Mouse (Mus musculus): Measurements from ENCODE around the gene Vmn1r160. TPM values are rescaled to one million over a fixed set of nuclear protein-coding genes. Genes with fewer than 3 reads are reported as not detected.
"Not testable (repeated sequence)": the region's sequence is repeated elsewhere in the genome, so short reads cannot be mapped to it uniquely, and the experiment has no call there.

The Vmn1r160 gene
- polyA plus RNA-seq (2014; fragmentation: Nextera tagmentation; extraction: Ambion mirVana), result not detected in 2 replicates

DNA sequence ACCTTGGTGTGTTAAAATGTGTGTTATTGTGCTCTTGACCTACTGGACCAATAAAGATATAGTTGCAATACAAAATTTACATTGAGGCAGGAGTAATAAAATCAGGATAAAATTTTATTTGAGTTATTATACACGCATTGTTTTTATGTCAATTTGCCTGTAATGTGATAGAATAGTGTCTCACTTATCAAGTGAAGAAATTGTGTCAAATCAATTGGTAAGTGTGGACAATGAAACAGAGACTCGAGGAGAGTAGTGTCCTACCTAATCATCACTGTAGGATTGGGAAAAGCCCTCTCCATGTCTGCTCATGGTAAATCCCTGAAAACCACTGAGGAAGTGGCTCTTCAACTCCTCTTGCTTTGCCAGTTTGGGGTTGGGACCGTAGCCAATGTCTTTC, at the start of gene Vmn1r160:
Gene Vmn1r160, plus strand, starts transcription at position 301 of the 400 bp plus-strand sequence.
- not testable (repeated sequence) for H3K9ac ChIP-seq (replicated peaks; ENCODE audit: low read depth, low read length); H3K36me3 ChIP-seq (ENCODE audit: control insufficient read depth, insufficient read depth, low read length); H3K4me2 ChIP-seq (replicated peaks; ENCODE audit: low read depth, low read length); H3K9me3 ChIP-seq (ENCODE audit: control insufficient read depth, low read depth, low read length); H3K4me1 ChIP-seq (ENCODE audit: control insufficient read depth, insufficient read depth, low read length); ATAC-seq (ENCODE audit: insufficient number of reproducible peaks, insufficient read depth, low FRiP score, low read depth); H3K27ac ChIP-seq (ENCODE audit: low read length); H3K27me3 ChIP-seq (ENCODE audit: control insufficient read depth, insufficient read depth, low read length); H3K4me3 ChIP-seq (ENCODE audit: low read depth, low read length)
- 46% methylated on average over 1 of the region's 3 CpGs for WGBS

DNA sequence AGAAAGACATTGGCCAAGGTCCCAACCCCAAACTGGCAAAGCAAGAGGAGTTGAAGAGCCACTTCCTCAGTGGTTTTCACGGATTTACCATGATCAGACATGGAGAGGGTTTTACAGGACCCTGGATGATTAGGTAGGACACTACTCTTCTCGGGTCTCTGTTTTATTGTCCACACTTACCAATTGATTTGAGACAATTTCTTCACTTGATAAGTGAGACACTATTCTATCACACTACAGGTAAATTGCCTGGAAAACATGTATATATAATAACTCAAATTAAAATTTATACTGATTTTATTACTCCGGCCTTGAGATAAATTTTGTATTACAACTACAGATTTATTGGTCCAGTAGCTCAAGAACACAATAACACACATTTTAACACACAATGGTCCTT, 27.5 kb upstream of the Vmn1r160 start, which contains the start of gene Vmn1r159:
Gene Vmn1r159, minus strand, starts transcription at position 101 of the 400 bp plus-strand sequence.
- not testable (repeated sequence) for H3K4me1 ChIP-seq (ENCODE audit: control insufficient read depth, insufficient read depth, low read length); H3K9me3 ChIP-seq (ENCODE audit: control insufficient read depth, low read depth, low read length); H3K4me3 ChIP-seq (ENCODE audit: low read depth, low read length); H3K27ac ChIP-seq (ENCODE audit: low read length); H3K27me3 ChIP-seq (ENCODE audit: control insufficient read depth, insufficient read depth, low read length); ATAC-seq (ENCODE audit: insufficient number of reproducible peaks, insufficient read depth, low FRiP score, low read depth); H3K4me2 ChIP-seq (replicated peaks; ENCODE audit: low read depth, low read length); H3K36me3 ChIP-seq (ENCODE audit: control insufficient read depth, insufficient read depth, low read length); H3K9ac ChIP-seq (replicated peaks; ENCODE audit: low read depth, low read length)
- WGBS, result 68% methylated on average over 2 of the region's 3 CpGs

Other genes starting within 250 kb of the Vmn1r160 start
- not detected in 2 replicates for gene Vmn1r155, start 213.2 kb upstream of the Vmn1r160 start, polyA plus RNA-seq (2014; fragmentation: Nextera tagmentation; extraction: Ambion mirVana)
- gene Gm8693, start 178.9 kb upstream of the Vmn1r160 start, polyA plus RNA-seq (2014; fragmentation: Nextera tagmentation; extraction: Ambion mirVana), result not detected in 2 replicates
- not detected in 2 replicates for gene Gm4567, start 151.5 kb upstream of the Vmn1r160 start, polyA plus RNA-seq (2014; fragmentation: Nextera tagmentation; extraction: Ambion mirVana)
- not detected in 2 replicates for gene Vmn1r157, start 109.5 kb upstream of the Vmn1r160 start, polyA plus RNA-seq (2014; fragmentation: Nextera tagmentation; extraction: Ambion mirVana)
- not detected in 2 replicates for gene Vmn1r158, start 80.4 kb upstream of the Vmn1r160 start, polyA plus RNA-seq (2014; fragmentation: Nextera tagmentation; extraction: Ambion mirVana)
- gene Vmn1r159, start 27.6 kb upstream of the Vmn1r160 start, polyA plus RNA-seq (2014; fragmentation: Nextera tagmentation; extraction: Ambion mirVana), result not detected in 2 replicates
- not detected in 2 replicates for gene Gm4214, start 113.4 kb downstream of the Vmn1r160 start, polyA plus RNA-seq (2014; fragmentation: Nextera tagmentation; extraction: Ambion mirVana)
- not detected in 2 replicates for gene Gm4216, start 148.7 kb downstream of the Vmn1r160 start, polyA plus RNA-seq (2014; fragmentation: Nextera tagmentation; extraction: Ambion mirVana)
- gene Vmn1r163, start 184.3 kb downstream of the Vmn1r160 start, polyA plus RNA-seq (2014; fragmentation: Nextera tagmentation; extraction: Ambion mirVana), result not detected in 2 replicates
- not detected in 2 replicates for gene Gm8720, start 196.2 kb downstream of the Vmn1r160 start, polyA plus RNA-seq (2014; fragmentation: Nextera tagmentation; extraction: Ambion mirVana)